Mouse (Mus musculus): ENCODE data around the gene Cntn5. TPM values are rescaled to one million over a fixed set of nuclear protein-coding genes. Genes with fewer than 3 reads are reported as not detected.

The Cntn5 gene
- polyA plus RNA-seq, 1 experiment from 2014 or later: 2.7 TPM

DNA sequence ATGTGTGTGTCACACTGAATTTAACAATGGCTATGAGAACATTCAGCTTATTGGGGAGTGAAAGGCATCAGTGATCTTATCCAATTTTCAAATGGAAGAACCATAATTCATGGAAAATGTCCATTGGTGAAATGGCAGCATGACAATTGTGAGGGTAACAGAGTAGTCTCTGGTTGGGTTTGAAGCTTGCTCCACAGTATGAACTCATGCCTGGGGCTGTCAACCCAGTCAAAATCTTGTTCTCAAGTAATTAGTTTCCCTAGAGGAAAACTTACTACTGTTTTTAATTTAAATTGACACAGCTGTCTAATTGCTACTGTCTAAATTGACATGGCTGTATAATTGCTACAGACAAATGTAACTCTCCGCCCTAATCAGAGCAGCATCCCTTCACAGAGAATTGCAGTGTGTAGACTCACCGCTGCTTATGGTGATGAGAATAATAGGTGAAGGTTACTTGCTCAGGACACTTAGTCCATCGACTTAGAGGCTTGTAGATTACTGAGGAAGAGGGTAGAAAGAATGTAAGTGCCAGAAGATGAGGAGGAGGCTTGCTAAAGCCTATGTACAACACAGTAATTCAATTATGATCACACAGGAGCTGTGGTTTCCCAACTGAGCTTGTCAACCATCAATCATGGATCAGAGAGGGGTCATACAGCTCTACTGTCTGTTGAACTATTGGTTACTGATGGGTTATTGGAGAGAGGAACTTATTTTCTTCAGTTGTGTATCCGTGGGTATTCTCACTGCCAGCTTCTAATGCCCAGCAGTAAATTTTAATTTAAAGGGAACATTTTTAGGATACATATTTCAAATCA is 859.4 kb downstream of the Cntn5 start:
- Histone ChIP-seq H3K9ac (replicated peaks) (no peak overlapping the region), H3K36me3 (no peaks in the 10 kb centered on the region), H3K27me3 (no peaks in the 10 kb centered on the region), H3K4me1 (replicated peaks) (no peaks in the 10 kb centered on the region), H3K4me3 (replicated peaks) (no peak overlapping the region), H3K4me2 (no peak overlapping the region), H3K27ac (no peak overlapping the region), H3K9me3 (no peaks in the 10 kb centered on the region)
- 82% methylated on average over 4 of the region's 4 CpGs for WGBS
- no peak for ATAC-seq (ENCODE audit: insufficient number of reproducible peaks, insufficient read depth, low FRiP score, low TSS enrichment, low read depth)

DNA sequence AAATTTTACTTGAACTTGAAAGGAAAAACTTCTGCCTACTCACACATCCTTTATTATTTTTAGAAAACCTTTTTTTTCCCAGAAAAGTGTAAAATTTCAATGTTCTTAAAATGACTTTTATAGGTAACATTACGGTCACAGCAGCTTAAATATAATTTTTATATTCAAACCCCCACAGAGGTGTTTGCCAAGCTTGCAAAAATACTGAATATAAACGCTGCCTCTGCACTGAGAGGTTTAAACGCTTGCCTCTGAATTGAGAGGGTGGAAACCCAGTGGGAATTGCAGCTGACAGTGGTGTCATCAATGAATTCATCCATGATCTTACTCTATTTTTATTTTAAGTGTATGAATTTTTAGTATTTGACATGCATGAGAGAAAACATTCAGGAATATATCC is 861.6 kb downstream of the Cntn5 start:
- WGBS: 75% methylated on average over 3 of the region's 3 CpGs
- no peaks in the 10 kb centered on the region for H3K4me1 ChIP-seq (replicated peaks)
- ATAC-seq (ENCODE audit: insufficient number of reproducible peaks, insufficient read depth, low FRiP score, low TSS enrichment, low read depth): no peak
- H3K9ac ChIP-seq (replicated peaks): no peak overlapping the region
- no peaks in the 10 kb centered on the region for H3K9me3 ChIP-seq
- no peak overlapping the region for H3K4me2 ChIP-seq
- H3K4me3 ChIP-seq (replicated peaks): no peak overlapping the region
- H3K27me3 ChIP-seq: no peaks in the 10 kb centered on the region
- H3K36me3 ChIP-seq: no peaks in the 10 kb centered on the region
- no peak overlapping the region for H3K27ac ChIP-seq

DNA sequence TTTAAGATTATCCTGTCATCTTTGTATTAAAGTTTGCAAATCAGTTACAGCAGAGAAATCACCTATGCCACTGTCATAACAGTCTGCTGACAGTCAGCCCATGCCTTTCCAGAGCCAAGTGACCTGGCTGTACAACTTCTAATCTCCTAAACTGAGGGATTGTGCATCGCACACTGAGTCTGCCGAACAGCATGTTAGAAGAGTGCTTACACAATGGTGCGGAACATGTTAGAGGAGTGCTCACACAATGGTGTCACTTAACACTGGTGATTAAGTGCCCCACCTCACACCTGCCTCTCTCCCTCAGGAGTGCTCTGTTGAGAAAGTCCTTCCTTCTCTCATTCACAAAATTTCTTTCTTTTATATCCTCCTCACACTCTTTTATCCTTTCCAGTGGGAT is 889.4 kb downstream of the Cntn5 start:
- ATAC-seq (ENCODE audit: insufficient number of reproducible peaks, insufficient read depth, low FRiP score, low TSS enrichment, low read depth): no peak
- Histone ChIP-seq H3K4me1 (replicated peaks) (no peaks in the 10 kb centered on the region), H3K9me3 (no peaks in the 10 kb centered on the region), H3K36me3 (no peaks in the 10 kb centered on the region), H3K4me3 (replicated peaks) (no peak overlapping the region), H3K4me2 (no peak overlapping the region), H3K27ac (no peak overlapping the region), H3K27me3 (no peaks in the 10 kb centered on the region), H3K9ac (replicated peaks) (no peak overlapping the region)
- whole genome bisulfite sequencing: 81% methylated on average over 3 of the region's 3 CpGs

DNA sequence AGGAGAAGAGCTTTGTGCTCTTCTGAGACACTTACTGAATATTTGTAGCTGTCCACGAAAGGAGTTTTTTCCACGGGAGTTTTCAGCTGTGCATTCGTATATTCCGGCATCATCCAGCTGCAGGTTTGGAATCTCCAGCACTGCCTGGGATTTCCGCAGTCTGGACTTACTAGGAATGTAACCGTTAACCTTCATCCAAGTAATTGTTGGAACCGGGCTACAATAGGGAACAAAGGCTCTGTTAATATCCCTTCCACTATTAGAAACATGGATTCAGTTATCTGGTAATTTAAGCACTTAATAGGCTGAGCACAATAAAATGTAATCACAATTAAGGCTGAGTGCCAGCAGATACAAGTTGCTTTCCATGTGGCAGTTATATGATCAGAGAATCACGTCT is 920.5 kb downstream of the Cntn5 start:
- 46% methylated on average over 8 of the region's 8 CpGs for WGBS
- Histone ChIP-seq H3K9ac (replicated peaks) (no peak overlapping the region), H3K27ac (no peak overlapping the region), H3K4me1 (replicated peaks) (no peaks in the 10 kb centered on the region), H3K36me3 (no peaks in the 10 kb centered on the region), H3K4me3 (replicated peaks) (no peak overlapping the region), H3K27me3 (no peaks in the 10 kb centered on the region), H3K4me2 (no peak overlapping the region), H3K9me3 (no peaks in the 10 kb centered on the region)
- ATAC-seq (ENCODE audit: insufficient number of reproducible peaks, insufficient read depth, low FRiP score, low TSS enrichment, low read depth): no peak

DNA sequence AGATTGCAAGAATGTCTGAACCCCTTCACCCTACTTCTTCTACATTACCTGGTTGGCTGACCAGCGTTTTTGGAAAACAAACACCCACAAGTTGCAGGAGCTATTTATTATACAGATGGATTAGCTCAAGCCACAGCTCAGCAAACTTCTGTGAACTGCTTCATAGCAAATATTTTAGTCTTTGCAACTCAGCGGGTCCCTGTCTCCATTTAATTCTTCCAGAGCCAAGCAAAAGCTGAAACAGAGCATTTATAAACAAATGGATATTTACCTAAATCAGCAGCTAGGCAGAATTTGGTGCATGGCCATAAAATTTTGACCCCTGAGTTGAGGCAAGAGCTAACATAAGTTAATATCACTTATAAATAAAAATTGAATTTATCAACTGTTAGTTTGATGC is 921.4 kb downstream of the Cntn5 start:
- H3K27me3 ChIP-seq: no peaks in the 10 kb centered on the region
- H3K4me1 ChIP-seq (replicated peaks): no peaks in the 10 kb centered on the region
- no peaks in the 10 kb centered on the region for H3K9me3 ChIP-seq
- no peaks in the 10 kb centered on the region for H3K36me3 ChIP-seq
- H3K4me2 ChIP-seq: no peak overlapping the region
- H3K4me3 ChIP-seq (replicated peaks): no peak overlapping the region
- H3K9ac ChIP-seq (replicated peaks): no peak overlapping the region
- no peak for ATAC-seq (ENCODE audit: insufficient number of reproducible peaks, insufficient read depth, low FRiP score, low TSS enrichment, low read depth)
- WGBS: 57% methylated on average over 2 of the region's 2 CpGs
- H3K27ac ChIP-seq: no peak overlapping the region

DNA sequence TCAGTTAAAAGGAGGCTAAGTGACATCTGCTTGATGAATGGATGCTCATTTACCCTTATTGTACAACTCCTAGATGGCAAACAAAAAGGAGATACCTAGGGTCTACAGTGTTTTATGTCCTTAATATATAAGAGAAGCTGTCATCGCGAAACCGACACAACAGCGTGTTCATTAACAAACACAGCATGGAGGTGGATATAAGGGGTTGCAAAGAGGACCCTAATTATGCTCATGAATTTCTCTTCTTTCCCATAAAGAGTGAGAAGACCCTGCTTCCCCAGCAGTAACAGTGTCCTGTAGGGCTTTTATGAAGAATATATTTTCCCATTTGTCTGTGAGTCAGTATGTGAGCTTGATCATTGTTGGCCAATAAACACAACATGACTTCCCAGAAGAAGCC is 939.2 kb downstream of the Cntn5 start:
- Histone ChIP-seq H3K36me3 (no peaks in the 10 kb centered on the region), H3K9ac (replicated peaks) (no peak overlapping the region), H3K4me2 (no peak overlapping the region), H3K4me1 (replicated peaks) (no peaks in the 10 kb centered on the region), H3K9me3 (no peaks in the 10 kb centered on the region), H3K4me3 (replicated peaks) (no peak overlapping the region), H3K27ac (no peak overlapping the region), H3K27me3 (no peaks in the 10 kb centered on the region)
- WGBS: 69% methylated on average over 4 of the region's 4 CpGs
- no peak for ATAC-seq (ENCODE audit: insufficient number of reproducible peaks, insufficient read depth, low FRiP score, low TSS enrichment, low read depth)

DNA sequence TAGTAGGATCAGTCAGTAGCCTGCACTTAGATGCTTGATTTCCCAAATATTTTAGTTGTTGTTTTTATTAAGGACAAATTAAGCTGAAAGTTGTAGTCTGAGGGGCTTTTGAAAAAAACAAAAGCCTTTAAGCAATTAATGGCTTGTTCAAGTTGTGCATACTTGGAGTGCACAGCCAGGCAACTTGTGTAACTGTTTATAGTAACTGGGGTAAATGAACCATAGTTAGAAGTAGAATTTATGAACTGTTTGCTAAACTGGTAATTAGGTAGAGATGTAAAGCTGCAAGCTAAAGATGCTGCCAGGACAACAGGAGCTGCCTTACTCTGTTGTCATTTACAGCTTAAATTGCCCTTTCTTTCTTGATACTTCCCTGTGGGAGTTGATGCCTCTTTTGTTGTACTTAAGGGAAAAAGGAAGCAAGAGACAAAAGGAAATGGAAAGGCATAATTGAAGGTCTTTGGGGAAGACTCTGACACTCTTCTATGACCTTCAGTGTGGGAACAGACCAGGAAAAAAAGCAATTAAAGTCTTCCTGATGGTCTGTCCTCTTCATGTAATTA is 943.9 kb downstream of the Cntn5 start:
- no peak overlapping the region for H3K9ac ChIP-seq (replicated peaks)
- H3K4me3 ChIP-seq (replicated peaks): no peak overlapping the region
- H3K4me2 ChIP-seq: no peak overlapping the region
- no peak overlapping the region for H3K27ac ChIP-seq
- H3K27me3 ChIP-seq: no peaks in the 10 kb centered on the region
- no peaks in the 10 kb centered on the region for H3K9me3 ChIP-seq
- ATAC-seq (ENCODE audit: insufficient number of reproducible peaks, insufficient read depth, low FRiP score, low TSS enrichment, low read depth): no peak
- H3K36me3 ChIP-seq: no peaks in the 10 kb centered on the region
- H3K4me1 ChIP-seq (replicated peaks): no peaks in the 10 kb centered on the region

DNA sequence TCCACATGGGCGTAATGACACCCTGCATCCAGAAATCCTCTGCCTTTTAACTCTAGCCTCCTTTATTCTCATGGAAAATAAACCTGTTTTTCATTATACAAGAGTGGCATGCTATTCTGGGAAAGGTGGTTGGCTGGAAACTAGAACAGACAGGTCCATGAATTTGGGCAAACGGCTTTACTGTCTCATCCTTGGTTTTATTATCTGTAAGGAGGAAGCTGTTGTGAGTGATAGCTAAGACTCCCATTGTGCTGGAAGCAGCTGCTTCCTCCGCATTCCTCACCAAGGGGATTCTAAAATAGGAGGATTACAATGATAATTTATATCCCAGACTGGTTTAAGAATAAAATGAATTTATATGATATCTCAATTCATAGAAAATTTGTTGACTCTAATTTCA is 955.2 kb downstream of the Cntn5 start:
- no peak for ATAC-seq (ENCODE audit: insufficient number of reproducible peaks, insufficient read depth, low FRiP score, low TSS enrichment, low read depth)
- H3K27ac ChIP-seq: no peak overlapping the region
- no peaks in the 10 kb centered on the region for H3K27me3 ChIP-seq
- H3K4me1 ChIP-seq (replicated peaks): no peaks in the 10 kb centered on the region
- no peaks in the 10 kb centered on the region for H3K36me3 ChIP-seq
- no peaks in the 10 kb centered on the region for H3K9me3 ChIP-seq
- no peak overlapping the region for H3K9ac ChIP-seq (replicated peaks)
- no peak overlapping the region for H3K4me3 ChIP-seq (replicated peaks)
- 50% methylated on average over 3 of the region's 3 CpGs for WGBS
- H3K4me2 ChIP-seq: no peak overlapping the region

DNA sequence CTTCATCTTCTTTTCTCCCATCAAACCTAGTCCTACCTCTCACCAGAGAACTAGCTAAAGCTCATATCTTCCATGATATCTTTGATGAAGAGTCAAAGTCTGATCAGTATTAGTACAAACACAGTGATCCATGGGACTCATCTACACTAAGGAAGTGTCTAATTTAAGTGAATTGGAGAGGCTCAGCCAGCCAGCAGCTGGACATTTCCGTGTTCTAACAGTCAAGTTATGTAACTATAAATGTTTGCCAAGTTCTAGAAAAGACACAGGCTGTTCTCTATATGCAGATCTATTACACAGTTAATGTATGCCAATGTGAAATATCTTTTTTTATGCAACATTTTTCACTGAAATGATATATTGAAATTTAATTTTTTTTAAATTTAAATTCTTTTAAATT is 959.7 kb downstream of the Cntn5 start:
- no peaks in the 10 kb centered on the region for H3K36me3 ChIP-seq
- H3K9ac ChIP-seq (replicated peaks): no peak overlapping the region
- no peak for ATAC-seq (ENCODE audit: insufficient number of reproducible peaks, insufficient read depth, low FRiP score, low TSS enrichment, low read depth)
- no peak overlapping the region for H3K4me2 ChIP-seq
- no peak overlapping the region for H3K27ac ChIP-seq
- no peaks in the 10 kb centered on the region for H3K4me1 ChIP-seq (replicated peaks)
- H3K27me3 ChIP-seq: no peaks in the 10 kb centered on the region
- H3K4me3 ChIP-seq (replicated peaks): no peak overlapping the region
- H3K9me3 ChIP-seq: no peaks in the 10 kb centered on the region
- WGBS: 83% methylated on average over 1 of the region's 1 CpGs

DNA sequence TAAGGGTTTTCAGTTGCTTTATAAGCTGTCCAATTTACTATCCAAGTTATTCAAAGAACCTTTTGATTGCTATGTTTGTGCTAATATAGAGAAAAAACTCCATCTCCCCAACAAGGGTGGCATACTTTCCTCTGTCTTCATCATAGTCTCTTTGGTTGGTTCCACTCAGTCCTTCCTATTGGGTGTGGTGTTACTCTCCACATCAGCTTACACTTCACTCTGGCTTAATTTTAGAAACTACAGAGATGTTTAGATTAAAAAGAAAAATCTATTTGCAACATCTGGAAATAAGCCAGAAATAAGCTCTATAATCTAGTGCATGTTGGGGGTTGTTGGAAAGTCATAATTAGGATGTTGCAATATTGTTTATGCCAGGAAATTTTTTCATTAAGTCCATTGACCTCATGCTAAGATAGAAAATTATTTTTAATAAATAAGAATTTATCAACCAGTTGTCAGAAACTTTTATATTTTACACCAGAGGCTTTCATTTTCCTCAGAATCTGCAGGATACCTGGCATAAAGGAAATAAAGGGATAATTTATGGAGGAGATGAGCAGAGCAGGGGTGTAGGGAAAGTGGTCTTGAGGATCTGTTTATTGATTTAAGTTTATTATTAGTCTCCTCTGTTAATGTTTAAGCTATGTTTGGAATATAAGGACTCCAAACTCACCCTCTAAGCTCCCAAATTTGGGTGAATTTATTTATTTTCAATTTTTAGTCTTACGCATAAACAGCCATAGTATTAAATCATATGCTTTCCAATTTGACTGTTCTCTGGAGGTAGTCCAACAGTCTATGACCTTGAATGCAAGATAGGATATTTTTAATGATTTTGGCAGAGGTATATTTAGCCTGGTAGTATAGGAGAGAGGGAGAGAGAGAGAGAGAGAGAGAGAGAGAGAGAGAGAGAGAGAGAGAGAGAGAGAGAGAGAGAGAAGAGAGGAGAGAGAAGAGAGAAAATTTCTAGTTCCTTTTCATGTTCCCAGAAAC is 966.8 kb downstream of the Cntn5 start:
- Histone ChIP-seq H3K27ac (no peak overlapping the region), H3K36me3 (no peaks in the 10 kb centered on the region), H3K27me3 (no peaks in the 10 kb centered on the region), H3K4me3 (replicated peaks) (no peak overlapping the region), H3K9me3 (no peaks in the 10 kb centered on the region), H3K4me1 (replicated peaks) (no peaks in the 10 kb centered on the region), H3K4me2 (no peak overlapping the region), H3K9ac (replicated peaks) (no peak overlapping the region)
- 97% methylated on average over 1 of the region's 1 CpGs for WGBS
- ATAC-seq (ENCODE audit: insufficient number of reproducible peaks, insufficient read depth, low FRiP score, low TSS enrichment, low read depth): no peak

DNA sequence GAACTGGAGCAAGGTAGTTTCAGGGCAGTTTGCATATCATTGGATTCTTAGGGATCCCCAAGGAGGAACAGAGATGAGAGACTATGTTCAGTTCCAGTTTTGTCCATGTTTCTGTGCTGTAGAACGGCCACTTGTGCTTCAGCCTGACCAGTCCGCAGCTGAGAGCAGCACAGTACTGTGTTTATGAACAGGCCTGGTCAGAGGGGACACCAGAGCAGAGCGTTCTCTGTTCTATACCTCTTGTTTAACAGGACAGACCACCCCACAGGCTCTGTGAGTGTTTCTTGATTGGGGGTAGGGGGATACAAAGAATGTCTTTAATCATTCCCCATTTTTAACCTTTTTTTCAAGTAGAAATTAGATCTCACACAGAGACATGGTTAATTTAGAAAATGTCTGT is 984.0 kb downstream of the Cntn5 start:
- peaks cover 10% of the 10 kb centered on the region; the same call in 1 of the 2 replicates for H3K9me3 ChIP-seq
- no peak overlapping the region for H3K4me3 ChIP-seq (replicated peaks)
- no peaks in the 10 kb centered on the region for H3K27me3 ChIP-seq
- H3K4me2 ChIP-seq: no peak overlapping the region
- no peaks in the 10 kb centered on the region for H3K36me3 ChIP-seq
- no peaks in the 10 kb centered on the region for H3K4me1 ChIP-seq (replicated peaks)
- no peak for ATAC-seq (ENCODE audit: insufficient number of reproducible peaks, insufficient read depth, low FRiP score, low TSS enrichment, low read depth)
- WGBS: 73% methylated on average over 3 of the region's 3 CpGs
- no peak overlapping the region for H3K27ac ChIP-seq
- no peak overlapping the region for H3K9ac ChIP-seq (replicated peaks)
